Mouse (Mus musculus): ENCODE measurements at regions not wholly inside any gene's neighbourhood (a gene's known extent, or its start where the extent isn't known, plus 50 kb on each side); places are given as distances from the start of the nearest gene placed in this dataset.
"Not testable (repeated sequence)": the region's sequence is repeated elsewhere in the genome, so short reads cannot be mapped to it uniquely, and the experiment has no call there.

DNA sequence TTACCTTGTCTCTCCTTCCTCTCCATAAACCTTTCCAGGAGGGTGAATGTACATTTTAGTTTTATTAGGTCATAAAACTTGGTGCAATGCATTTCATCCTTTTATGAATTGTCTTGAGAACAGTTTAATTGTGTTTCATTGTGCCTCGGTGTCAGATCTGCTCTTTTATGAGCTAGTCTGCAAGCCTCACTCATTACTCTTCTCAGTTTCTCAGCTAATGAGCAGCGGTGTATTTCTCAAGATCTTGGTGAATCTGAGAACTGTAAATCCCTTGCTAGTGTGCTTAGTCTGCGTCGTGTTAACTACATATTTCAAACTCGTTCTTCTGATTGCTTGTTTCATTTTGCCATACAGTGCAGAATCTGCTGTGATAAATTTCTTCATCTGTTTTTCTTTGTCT, 984.4 kb downstream of the Basp1 start:
- ATAC-seq (ENCODE audit: insufficient number of reproducible peaks, low FRiP score, low TSS enrichment) = no peak

DNA sequence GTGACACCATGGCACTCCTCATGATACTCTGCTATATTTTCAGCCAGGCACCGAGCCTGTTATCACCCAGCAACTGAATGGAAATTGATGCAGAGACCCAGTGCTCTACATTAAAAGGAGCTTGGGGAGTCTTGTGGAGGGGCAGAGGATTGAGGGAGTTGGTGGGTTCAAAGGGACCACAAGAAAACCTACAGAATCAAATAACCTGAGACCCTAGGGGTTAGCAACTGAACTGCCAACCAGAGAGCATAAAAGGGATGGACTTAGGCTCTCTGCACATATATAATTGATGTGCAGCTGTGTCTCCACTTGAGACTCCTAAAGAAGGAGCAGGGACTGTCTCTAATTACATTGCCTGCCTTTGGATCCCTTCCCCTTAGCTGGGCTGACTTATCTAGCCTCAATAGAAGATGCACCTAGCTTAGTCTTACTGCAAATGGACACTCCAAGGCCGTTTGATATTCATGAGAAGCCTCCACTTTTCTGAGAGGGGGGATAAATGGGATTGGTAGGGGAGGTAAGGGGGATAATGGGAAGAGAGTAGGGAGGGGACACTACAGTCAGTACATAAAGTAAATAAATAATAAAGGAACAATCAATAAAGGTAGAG, 991.1 kb downstream of the Basp1 start:
- no peak for ATAC-seq (ENCODE audit: insufficient number of reproducible peaks, low FRiP score, low TSS enrichment)

DNA sequence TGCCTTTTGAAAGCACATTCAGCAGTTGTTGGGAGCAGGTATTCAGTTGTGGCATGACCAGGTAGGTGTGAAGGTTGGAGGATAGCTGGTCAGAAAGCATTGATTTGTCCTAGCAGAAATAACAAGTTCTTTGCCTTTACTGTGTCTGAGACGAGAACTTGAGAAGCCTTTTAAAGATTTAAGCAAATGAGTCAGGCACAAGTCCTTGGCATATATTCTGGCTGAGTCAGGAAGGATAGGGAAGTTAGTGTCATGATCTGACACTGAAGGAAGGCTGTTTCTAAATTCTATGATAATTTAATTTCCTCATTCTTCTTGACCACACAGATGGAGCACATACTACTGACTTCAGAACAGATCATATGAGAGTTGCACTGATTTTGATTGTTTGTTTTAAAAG, 993.8 kb downstream of the Basp1 start:
- no peak for ATAC-seq (ENCODE audit: insufficient number of reproducible peaks, low FRiP score, low TSS enrichment)

DNA sequence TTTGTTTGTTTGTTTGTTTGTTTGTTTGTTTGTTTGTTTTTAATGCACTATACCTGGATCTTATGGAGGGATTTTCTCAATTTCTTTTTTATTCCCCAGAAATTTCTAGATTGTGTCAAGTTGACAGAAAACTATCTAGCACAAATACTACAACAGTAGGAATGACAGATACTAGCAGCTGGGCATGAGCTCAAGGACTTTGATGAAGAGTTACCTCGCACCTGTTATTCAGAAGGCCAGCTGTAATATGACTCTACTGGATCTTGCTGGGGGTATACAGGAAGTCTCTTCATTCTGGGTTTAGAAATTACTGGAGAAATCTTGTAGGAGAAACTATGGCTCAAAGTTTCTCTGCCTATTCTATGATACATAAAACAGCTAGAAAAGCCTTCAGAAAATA, 994.4 kb downstream of the Basp1 start:
- no peak for ATAC-seq (ENCODE audit: insufficient number of reproducible peaks, low FRiP score, low TSS enrichment)

DNA sequence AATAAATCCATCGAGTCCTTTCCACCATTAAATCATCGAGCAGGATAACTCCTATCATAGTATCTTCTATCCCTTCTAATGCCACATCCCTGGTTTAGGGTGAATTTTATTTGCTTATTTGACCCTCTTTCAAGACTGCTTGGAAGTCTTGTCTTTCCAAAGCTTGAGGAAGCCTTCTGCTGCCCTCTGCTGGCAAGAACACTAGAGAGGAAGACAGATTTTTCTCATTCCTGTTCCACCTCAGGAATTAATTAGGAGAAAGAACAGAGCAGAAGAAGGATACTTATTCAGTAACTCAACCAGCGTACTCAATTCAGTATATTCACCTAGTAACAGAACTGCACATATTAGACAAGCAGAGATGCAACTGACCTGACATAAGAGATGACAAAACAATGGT, 1005.9 kb downstream of the Basp1 start:
- peak; percentile 64 for ATAC-seq (ENCODE audit: insufficient number of reproducible peaks, low FRiP score, low TSS enrichment)

DNA sequence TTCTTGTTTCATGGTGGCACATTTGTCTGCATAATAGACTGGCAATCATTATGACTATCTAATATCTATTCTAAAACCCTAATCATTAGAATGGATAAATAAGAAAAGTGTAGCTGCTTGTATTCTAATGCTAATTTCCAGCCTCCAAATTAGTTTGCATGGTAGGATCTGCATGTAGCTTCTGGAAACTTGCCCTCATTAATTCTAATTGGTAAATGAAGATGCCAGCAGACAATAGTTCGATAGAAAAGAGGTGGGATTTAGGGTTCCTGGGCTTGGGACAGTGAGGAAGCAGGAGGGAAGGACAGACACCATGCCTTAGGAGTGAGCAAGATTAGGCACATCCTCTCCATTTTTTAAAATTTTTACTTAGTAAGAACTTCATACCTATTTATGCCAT, 1008.3 kb downstream of the Basp1 start:
- no peak for ATAC-seq (ENCODE audit: insufficient number of reproducible peaks, low FRiP score, low TSS enrichment)

DNA sequence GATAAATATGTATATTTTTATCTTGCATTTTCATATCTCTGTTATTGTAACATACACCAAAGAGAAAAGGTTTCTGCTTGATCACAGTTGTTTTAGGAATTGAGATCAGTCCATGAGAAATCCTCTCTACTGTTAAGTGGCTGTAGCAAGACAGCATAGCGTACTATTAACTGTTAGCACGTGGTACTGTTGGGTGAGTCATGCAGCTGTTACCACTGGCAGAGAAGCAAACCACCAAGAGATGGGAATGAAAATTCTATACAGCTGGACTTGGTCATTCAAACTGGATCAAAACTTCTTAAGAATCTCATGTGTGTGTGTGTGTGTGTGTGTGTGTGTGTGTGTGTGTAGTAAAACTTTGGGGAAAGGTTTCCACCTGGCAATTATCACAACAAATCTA, 1013.5 kb downstream of the Basp1 start:
- no peak for ATAC-seq (ENCODE audit: insufficient number of reproducible peaks, low FRiP score, low TSS enrichment)

DNA sequence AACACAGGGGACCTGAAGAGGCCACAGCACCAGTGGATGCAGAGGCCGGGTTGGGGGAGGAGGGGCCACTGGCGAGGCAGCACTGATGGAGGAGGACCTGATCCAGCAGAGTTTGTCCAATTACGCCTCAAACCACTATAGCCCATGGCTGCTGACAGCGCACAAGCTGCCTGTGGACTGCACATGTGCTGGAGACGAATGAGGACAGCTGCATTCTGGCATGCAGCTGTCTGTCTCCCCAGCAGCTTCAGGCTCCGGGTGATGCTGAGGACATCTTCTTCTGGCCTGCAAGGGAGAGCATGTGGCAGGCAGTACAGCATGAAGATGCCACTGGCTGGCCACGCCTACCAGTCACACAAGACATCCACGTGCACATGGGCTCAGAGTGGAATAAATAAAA, 1055.2 kb downstream of the Basp1 start:
- ATAC-seq (ENCODE audit: insufficient number of reproducible peaks, low FRiP score, low TSS enrichment) = no peak; the same call in 1 of the 2 replicates

DNA sequence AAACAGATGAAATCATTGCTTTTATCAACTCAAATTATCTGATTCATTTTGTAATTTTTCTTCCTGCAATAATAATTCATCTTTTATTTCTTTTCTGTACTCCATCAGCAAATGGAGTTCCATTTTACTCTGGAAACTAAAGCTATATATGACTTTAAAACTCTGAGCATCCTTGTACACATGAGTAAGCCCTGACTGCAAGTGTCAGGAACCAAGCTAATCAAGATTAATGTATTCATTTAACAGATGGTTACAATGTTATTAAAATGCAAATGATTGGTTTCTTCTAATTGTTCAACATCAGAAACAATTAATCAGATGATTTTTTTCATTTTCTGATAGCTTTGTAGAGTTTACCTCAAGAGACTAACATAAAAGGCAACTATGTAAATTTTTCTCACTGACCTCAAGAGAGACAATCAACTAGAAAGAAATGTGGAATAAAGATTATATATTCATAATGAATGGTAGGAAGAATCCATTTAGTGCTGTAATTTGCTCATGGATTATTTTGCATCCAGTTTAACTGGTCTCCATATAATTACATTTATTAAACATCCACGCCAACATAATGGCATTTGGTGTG, 1064.5 kb downstream of the Basp1 start:
- ATAC-seq (ENCODE audit: insufficient number of reproducible peaks, low FRiP score, low TSS enrichment) = no peak

DNA sequence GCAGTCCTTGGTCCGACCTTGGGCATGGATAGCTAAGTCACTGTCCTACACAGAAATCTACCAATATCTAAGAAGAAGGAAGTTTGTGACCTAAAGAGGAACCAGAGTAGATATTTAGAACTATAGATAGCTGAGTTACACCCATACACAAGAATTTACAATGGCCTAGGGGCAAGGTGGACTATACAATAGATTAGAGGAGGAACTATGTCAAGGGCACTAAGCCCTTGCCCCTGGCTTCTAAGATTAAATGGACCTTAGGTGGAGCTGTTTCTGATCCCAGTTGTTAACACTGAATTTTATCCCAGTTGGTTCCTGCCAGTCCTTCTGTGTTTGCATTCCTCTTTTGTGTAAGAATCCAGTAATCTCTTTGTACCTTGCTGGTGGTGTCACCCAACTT, 1077.7 kb downstream of the Basp1 start:
- not testable (repeated sequence) for ATAC-seq (ENCODE audit: insufficient number of reproducible peaks, low FRiP score, low TSS enrichment)

DNA sequence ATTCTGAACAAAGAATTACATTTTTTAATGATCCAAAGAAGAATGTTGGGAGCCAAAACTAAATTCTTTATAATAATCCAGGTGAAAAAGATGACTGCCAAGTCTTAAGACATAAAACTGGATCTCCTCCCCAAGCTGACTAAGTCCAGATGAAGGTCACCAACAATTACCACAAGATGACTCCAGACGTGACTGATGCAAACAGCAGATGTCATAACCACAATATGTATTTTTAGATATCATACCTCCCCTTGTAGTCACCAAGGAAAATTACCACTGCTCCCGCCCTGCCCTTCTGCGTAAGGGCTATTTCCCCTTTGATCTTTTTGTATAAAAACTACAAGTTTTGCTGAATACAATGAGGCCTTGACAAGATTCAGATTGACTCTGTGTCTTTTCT, 1110.4 kb downstream of the Basp1 start:
- not testable (repeated sequence) for ATAC-seq (ENCODE audit: insufficient number of reproducible peaks, low FRiP score, low TSS enrichment)

DNA sequence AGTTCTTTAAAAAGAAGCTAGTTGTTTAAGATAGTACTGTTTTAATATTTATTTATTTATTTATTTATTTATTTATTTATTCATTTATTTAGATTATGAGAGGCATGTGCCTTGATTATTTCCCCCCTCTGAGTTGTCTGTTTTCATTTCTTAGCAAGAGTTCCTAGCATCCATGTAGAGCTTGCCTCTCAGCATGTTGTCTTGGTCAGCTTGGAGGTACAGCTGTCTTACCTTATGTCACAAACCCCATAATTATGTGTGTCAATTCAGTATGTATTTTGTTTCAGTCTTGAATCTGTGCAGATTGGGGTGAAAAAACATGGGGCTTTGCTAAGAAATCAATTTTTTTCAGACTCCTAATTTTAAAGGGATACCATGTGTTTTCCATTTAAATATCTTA, 1116.3 kb downstream of the Basp1 start:
- ATAC-seq (ENCODE audit: insufficient number of reproducible peaks, low FRiP score, low TSS enrichment) = peak; percentile 89

DNA sequence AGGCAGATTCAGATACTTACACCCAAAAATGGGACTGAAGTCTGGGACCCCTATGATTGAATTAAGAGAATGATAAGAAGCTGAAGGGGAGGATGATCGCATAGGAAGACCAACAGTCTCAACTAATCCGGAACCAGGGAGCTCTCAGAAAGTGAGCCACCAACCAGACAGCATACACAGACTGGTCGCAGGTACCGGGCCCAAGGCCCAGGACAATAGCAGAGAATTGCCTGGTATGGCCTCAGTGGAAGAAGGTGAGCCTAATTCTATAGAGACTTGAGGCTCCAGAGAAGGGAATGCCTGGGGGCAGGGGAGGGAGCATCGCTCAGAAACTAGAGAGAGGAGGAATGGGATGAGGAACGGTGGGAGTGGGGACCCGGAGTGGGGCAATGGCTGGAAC, 1116.8 kb downstream of the Basp1 start:
- ATAC-seq (ENCODE audit: insufficient number of reproducible peaks, low FRiP score, low TSS enrichment) = peak; percentile 59; the same call in 1 of the 2 replicates

DNA sequence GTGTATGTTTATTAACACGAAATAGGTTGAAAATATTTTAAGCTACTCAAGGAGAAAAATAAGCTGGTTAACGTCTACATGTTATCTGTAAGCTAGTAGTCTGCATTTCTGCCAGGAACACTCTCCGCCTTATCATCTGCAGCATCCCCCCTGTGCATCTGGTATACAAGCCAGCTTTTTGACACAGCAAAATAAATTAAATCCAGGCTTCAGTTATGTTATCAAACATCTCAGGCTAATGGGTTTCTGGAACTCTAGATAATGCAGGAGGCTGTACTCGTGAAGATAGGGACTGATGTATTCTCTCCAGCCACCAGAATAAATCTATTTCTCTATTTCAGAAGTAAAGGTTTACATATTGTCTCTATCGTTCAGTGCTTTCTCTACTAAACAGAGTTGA, 1138.5 kb downstream of the Basp1 start:
- ATAC-seq (ENCODE audit: insufficient number of reproducible peaks, low FRiP score, low TSS enrichment) = no peak

DNA sequence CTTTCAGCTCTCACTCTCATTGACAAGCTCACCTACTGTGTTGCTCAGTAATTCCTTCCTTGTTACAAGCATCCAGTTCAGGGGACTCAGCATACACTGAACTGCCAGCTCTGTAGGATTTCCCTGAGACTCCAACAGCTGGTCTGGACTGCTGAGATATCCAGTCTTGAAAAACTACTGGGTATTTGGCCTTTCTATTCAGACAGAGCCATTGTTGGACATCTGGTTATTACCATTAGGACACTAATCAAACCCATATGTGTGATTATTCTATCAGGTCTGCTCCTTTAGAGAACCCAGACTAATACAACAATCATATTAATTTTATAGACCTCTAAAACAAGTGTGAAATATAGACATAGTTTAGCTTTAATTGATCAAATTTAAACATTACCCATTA, 1146.2 kb downstream of the Basp1 start:
- ATAC-seq (ENCODE audit: insufficient number of reproducible peaks, low FRiP score, low TSS enrichment) = no peak
